Mouse (Mus musculus): ENCODE data around the gene Atp12a.

DNA sequence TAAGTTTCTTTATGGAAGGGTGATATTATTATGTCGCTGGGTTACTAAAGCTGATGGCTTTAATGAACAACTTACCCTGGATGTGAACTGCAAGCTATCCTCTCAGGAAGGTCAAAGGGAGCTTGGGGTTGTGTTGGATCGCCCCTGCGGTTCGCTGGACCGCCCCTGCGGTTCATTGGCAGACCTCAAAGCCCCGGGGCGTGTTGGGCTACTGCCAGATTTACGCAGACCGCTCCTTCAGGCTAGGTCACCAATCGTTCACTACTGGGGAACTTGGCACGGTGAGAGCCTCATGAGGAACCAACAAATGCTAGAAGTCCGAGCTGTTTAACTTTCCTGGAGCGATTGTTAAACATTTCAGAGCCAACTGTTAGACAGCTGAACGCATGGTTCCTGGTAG lies 1.8 kb downstream of the Atp12a start:
- TF ChIP-seq CTCF (IDR thresholded peaks at IDR 0.05; ENCODE audit: extremely low read depth, insufficient read depth, insufficient read length, insufficient replicate concordance): no peak
- TF ChIP-seq POLR2A (IDR thresholded peaks at IDR 0.05; ENCODE audit: low read depth, low read length): no peak
